Mouse (Mus musculus): Measurements from ENCODE around the gene Gal3st2b. TPM values are rescaled to one million over a fixed set of nuclear protein-coding genes. Genes with fewer than 3 reads are reported as not detected.
A peak's percentile ranks its signal among the peaks of the same experiment; 100 is the strongest.
"Not testable (repeated sequence)": the region's sequence is repeated elsewhere in the genome, so short reads cannot be mapped to it uniquely, and the experiment has no call there.

Gene Gal3st2b
- polyA plus RNA-seq, 1 experiment from 2014 or later, result 0.16 TPM

GRCm38 (mm10) chr1:93922609-93923008 lies 4.5 kb downstream of the Gal3st2b start:
- H3K36me3 ChIP-seq; H3K9ac ChIP-seq; H3K4me3 ChIP-seq (replicated peaks); H3K27me3 ChIP-seq (replicated peaks); H3K4me1 ChIP-seq (replicated peaks); H3K4me2 ChIP-seq (replicated peaks); H3K9me3 ChIP-seq; H3K27ac ChIP-seq: not testable (repeated sequence)
- 85% methylated on average over 3 of the region's 3 CpGs for WGBS
- 0 out of 2 replicates have a peak, but pooled peaks have one; percentile 51 for ATAC-seq

- H3K9ac ChIP-seq; H3K27me3 ChIP-seq (replicated peaks); H3K9me3 ChIP-seq; H3K36me3 ChIP-seq; ATAC-seq; H3K4me2 ChIP-seq (replicated peaks); H3K4me3 ChIP-seq (replicated peaks); H3K4me1 ChIP-seq (replicated peaks); H3K27ac ChIP-seq: not testable (repeated sequence)
- WGBS, result 59% methylated on average over 2 of the region's 2 CpGs
Measured at GRCm38 (mm10) chr1:93923098-93923497, 5.0 kb downstream of the Gal3st2b start.

GRCm38 (mm10) chr1:93935378-93935777 lies 17.3 kb downstream of the Gal3st2b start:
- H3K27me3 ChIP-seq (replicated peaks); H3K4me3 ChIP-seq (replicated peaks); H3K9me3 ChIP-seq; H3K36me3 ChIP-seq; H3K27ac ChIP-seq; H3K4me2 ChIP-seq (replicated peaks); H3K9ac ChIP-seq; ATAC-seq; H3K4me1 ChIP-seq (replicated peaks): not testable (repeated sequence)
- WGBS, result 89% methylated on average over 1 of the region's 1 CpGs

GRCm38 (mm10) chr1:93937807-93938206 lies 19.7 kb downstream of the Gal3st2b start:
- ATAC-seq; H3K36me3 ChIP-seq; H3K27ac ChIP-seq; H3K27me3 ChIP-seq (replicated peaks); H3K9me3 ChIP-seq; H3K4me1 ChIP-seq (replicated peaks); H3K4me2 ChIP-seq (replicated peaks); H3K9ac ChIP-seq; H3K4me3 ChIP-seq (replicated peaks): not testable (repeated sequence)
- WGBS, result 55% methylated on average over 1 of the region's 1 CpGs

GRCm38 (mm10) chr1:93938415-93938814 lies 20.3 kb downstream of the Gal3st2b start:
- H3K4me2 ChIP-seq (replicated peaks); H3K36me3 ChIP-seq; H3K4me1 ChIP-seq (replicated peaks); H3K9me3 ChIP-seq; H3K27me3 ChIP-seq (replicated peaks); H3K4me3 ChIP-seq (replicated peaks); ATAC-seq; H3K9ac ChIP-seq; H3K27ac ChIP-seq: not testable (repeated sequence)
- 84% methylated on average over 7 of the region's 7 CpGs for WGBS

GRCm38 (mm10) chr1:93949087-93949486 lies 31.0 kb downstream of the Gal3st2b start:
- H3K9ac ChIP-seq; H3K4me3 ChIP-seq (replicated peaks); H3K27me3 ChIP-seq (replicated peaks); H3K9me3 ChIP-seq; H3K36me3 ChIP-seq; H3K4me1 ChIP-seq (replicated peaks); H3K4me2 ChIP-seq (replicated peaks); H3K27ac ChIP-seq: not testable (repeated sequence)
- WGBS, result no CpG with 5 or more reads among the region's 11 CpGs
- peak; percentile 76 for ATAC-seq

GRCm38 (mm10) chr1:93966489-93966888 lies 48.4 kb downstream of the Gal3st2b start:
- not testable (repeated sequence) for H3K9ac ChIP-seq; H3K27me3 ChIP-seq (replicated peaks); H3K4me1 ChIP-seq (replicated peaks); H3K9me3 ChIP-seq; H3K27ac ChIP-seq; H3K4me3 ChIP-seq (replicated peaks); H3K36me3 ChIP-seq; H3K4me2 ChIP-seq (replicated peaks)
- peak; percentile 51 for ATAC-seq
- no CpG with 5 or more reads among the region's 1 CpGs for WGBS

GRCm38 (mm10) chr1:93970380-93970779 lies 52.3 kb downstream of the Gal3st2b start:
- not testable (repeated sequence) for H3K4me2 ChIP-seq (replicated peaks); ATAC-seq; H3K9me3 ChIP-seq; H3K36me3 ChIP-seq; H3K27ac ChIP-seq; H3K4me1 ChIP-seq (replicated peaks); H3K9ac ChIP-seq; H3K4me3 ChIP-seq (replicated peaks); H3K27me3 ChIP-seq (replicated peaks)
- 37% methylated on average over 3 of the region's 5 CpGs for WGBS

GRCm38 (mm10) chr1:93970797-93971196 lies 52.7 kb downstream of the Gal3st2b start:
- not testable (repeated sequence) for H3K9ac ChIP-seq; H3K4me3 ChIP-seq (replicated peaks); H3K4me1 ChIP-seq (replicated peaks); H3K27ac ChIP-seq; H3K36me3 ChIP-seq; H3K9me3 ChIP-seq; H3K4me2 ChIP-seq (replicated peaks); H3K27me3 ChIP-seq (replicated peaks)
- peak; percentile 55 for ATAC-seq
- no CpG with 5 or more reads among the region's 4 CpGs for WGBS

- H3K9me3 ChIP-seq; H3K36me3 ChIP-seq; ATAC-seq; H3K4me3 ChIP-seq (replicated peaks); H3K4me2 ChIP-seq (replicated peaks); H3K9ac ChIP-seq; H3K4me1 ChIP-seq (replicated peaks); H3K27me3 ChIP-seq (replicated peaks); H3K27ac ChIP-seq: not testable (repeated sequence)
- WGBS, result 71% methylated on average over 2 of the region's 4 CpGs
Measured at GRCm38 (mm10) chr1:93975764-93976163, 57.7 kb downstream of the Gal3st2b start.

GRCm38 (mm10) chr1:93978287-93978686 lies 60.2 kb downstream of the Gal3st2b start:
- not testable (repeated sequence) for H3K27ac ChIP-seq; H3K4me2 ChIP-seq (replicated peaks); H3K4me1 ChIP-seq (replicated peaks); H3K9ac ChIP-seq; H3K36me3 ChIP-seq; H3K9me3 ChIP-seq; H3K4me3 ChIP-seq (replicated peaks); H3K27me3 ChIP-seq (replicated peaks)
- ATAC-seq, result 0 out of 2 replicates have a peak, but pooled peaks have one; percentile 41
- WGBS, result no CpG with 5 or more reads among the region's 7 CpGs

GRCm38 (mm10) chr1:93980932-93981331 lies 62.8 kb downstream of the Gal3st2b start:
- H3K4me1 ChIP-seq (replicated peaks); H3K4me3 ChIP-seq (replicated peaks); H3K4me2 ChIP-seq (replicated peaks); H3K9me3 ChIP-seq; H3K9ac ChIP-seq; H3K36me3 ChIP-seq; H3K27me3 ChIP-seq (replicated peaks); H3K27ac ChIP-seq: not testable (repeated sequence)
- WGBS, result 29% methylated on average over 1 of the region's 2 CpGs
- peak; percentile 74 for ATAC-seq

GRCm38 (mm10) chr1:93986167-93986566 lies 68.1 kb downstream of the Gal3st2b start:
- WGBS, result 72% methylated on average over 3 of the region's 3 CpGs
- no peaks in the 10 kb centered on the region for H3K36me3 ChIP-seq
- H3K4me2 ChIP-seq (replicated peaks), result no peak overlapping the region
- ATAC-seq, result no peak
- H3K4me1 ChIP-seq (replicated peaks), result no peaks in the 10 kb centered on the region
- no peak overlapping the region for H3K4me3 ChIP-seq (replicated peaks)
- no peak overlapping the region for H3K9ac ChIP-seq
- no peak overlapping the region for H3K27ac ChIP-seq
- no peaks in the 10 kb centered on the region for H3K9me3 ChIP-seq
- H3K27me3 ChIP-seq (replicated peaks), result no peaks in the 10 kb centered on the region

GRCm38 (mm10) chr1:93988786-93989185 lies 70.7 kb downstream of the Gal3st2b start:
- Histone ChIP-seq H3K4me1 (replicated peaks) (no peaks in the 10 kb centered on the region), H3K9me3 (no peaks in the 10 kb centered on the region), H3K27ac (no peak overlapping the region), H3K27me3 (replicated peaks) (no peaks in the 10 kb centered on the region), H3K4me3 (replicated peaks) (no peak overlapping the region), H3K4me2 (replicated peaks) (no peak overlapping the region), H3K9ac (no peak overlapping the region), H3K36me3 (no peaks in the 10 kb centered on the region)
- ATAC-seq, result no peak
- WGBS, result 69% methylated on average over 3 of the region's 3 CpGs

Data from intestine, embryonic 15.5 days (tissue).